Mouse (Mus musculus) G1E (cell line): ENCODE measurements around the gene Atp2a1.

Source experiments
- CTCF ChIP-seq: IDR thresholded peaks from 2 replicates; pipeline ENCODE4 v1.5.1; 2012; ENCODE audit warnings: low read depth, low read length, inconsistent platforms, mixed read lengths
- GATA1 ChIP-seq: IDR thresholded peaks from 2 replicates; pipeline ENCODE4 v1.6.1; 2012; ENCODE audit warnings: borderline replicate concordance, low read length, inconsistent platforms, mixed read lengths
- GATA2 ChIP-seq: IDR thresholded peaks from 2 replicates; pipeline ENCODE4 v1.6.1; 2012; ENCODE audit warnings: low read depth, low read length, inconsistent platforms, borderline replicate concordance
- TAL1 ChIP-seq: conservative IDR thresholded peaks from 2 replicates; pipeline ENCODE4 v1.6.1; 2012; ENCODE audit warnings: low read depth, low read length, inconsistent platforms, mixed read lengths

- no peak for TF ChIP-seq GATA1
- no peak for TF ChIP-seq CTCF
- TF ChIP-seq TAL1: no peak
- no peak for TF ChIP-seq GATA2
Observed at GRCm38 (mm10) chr7:126458225-126458624, 4.7 kb downstream of the Atp2a1 start.
